Mouse (Mus musculus): ENCODE data around the gene Obscn. TPM values are rescaled to one million over a fixed set of nuclear protein-coding genes. Genes with fewer than 3 reads are reported as not detected.

The Obscn gene
- polyA plus RNA-seq, 2 experiments = 5.4 to 11.0 TPM

DNA sequence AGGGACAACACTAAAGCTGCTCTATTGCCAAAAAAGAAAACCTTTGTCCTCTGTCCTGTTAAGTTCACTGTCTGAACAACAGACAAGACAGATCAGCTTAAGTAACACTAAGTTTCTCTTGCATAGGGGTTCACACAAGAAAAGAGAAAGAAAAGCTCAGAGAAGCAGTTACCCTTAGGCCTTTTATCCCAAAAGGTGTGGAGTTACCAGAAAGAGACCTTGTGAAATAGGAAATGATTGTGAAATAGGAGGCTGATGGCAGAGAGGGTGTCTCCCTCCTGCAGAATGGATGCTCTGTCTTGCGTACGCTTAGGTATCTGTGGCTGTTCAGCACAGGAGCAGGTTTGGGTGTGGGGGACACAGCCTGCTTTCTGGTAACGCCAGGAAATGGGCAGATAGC, 157.0 kb downstream of the Obscn start:
- TF ChIP-seq POLR2A (IDR thresholded peaks at IDR 0.05; ENCODE audit: borderline replicate concordance, extremely low read depth, insufficient read depth, insufficient read length) = no peak
- DNase-seq (ENCODE audit: low spot score) = no peak
- H3K27me3 ChIP-seq (ENCODE audit: control insufficient read depth, insufficient read depth, low read length) = no peaks in the 10 kb centered on the region
- H3K27ac ChIP-seq (replicated peaks; ENCODE audit: low read depth, low read length) = no peak overlapping the region
- H3K9me3 ChIP-seq (ENCODE audit: control insufficient read depth, low read length) = no peaks in the 10 kb centered on the region
- 72% methylated on average over 3 of the region's 3 CpGs for WGBS
- ATAC-seq (ENCODE audit: low FRiP score, low read depth) = no peak
- H3K9ac ChIP-seq (ENCODE audit: low read depth, low read length, severe bottlenecking) = peak overlapping the region; percentile 89
- H3K4me1 ChIP-seq (ENCODE audit: control insufficient read depth, insufficient read depth, low read length) = peaks cover 15% of the 10 kb centered on the region
- peaks cover 28% of the 10 kb centered on the region for H3K36me3 ChIP-seq (ENCODE audit: control insufficient read depth, insufficient read depth, low read length)
- H3K4me2 ChIP-seq (replicated peaks; ENCODE audit: low read depth, low read length, severe bottlenecking) = peak overlapping the region; percentile 95
- peak overlapping the region; percentile 99 for H3K4me3 ChIP-seq (replicated peaks; ENCODE audit: low read length)

DNA sequence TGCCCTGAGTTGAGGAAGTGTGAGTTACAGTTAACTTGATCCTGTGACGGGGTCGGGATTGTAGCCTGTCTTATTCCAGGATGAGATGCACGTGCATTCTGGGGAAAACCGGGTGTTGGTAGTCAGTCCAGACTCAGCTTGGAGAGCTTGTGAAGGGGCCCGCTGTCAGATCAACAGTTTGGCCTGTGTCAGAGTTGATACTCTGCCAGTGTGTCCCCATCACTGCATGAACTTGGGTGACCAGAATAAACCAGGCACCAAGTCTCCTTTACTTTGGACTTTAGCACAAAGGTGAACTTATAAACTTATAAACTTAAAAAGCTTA, 157.5 kb downstream of the Obscn start:
- 5% methylated on average over 5 of the region's 5 CpGs for WGBS
- H3K27ac ChIP-seq (replicated peaks; ENCODE audit: low read depth, low read length) = no peak overlapping the region

DNA sequence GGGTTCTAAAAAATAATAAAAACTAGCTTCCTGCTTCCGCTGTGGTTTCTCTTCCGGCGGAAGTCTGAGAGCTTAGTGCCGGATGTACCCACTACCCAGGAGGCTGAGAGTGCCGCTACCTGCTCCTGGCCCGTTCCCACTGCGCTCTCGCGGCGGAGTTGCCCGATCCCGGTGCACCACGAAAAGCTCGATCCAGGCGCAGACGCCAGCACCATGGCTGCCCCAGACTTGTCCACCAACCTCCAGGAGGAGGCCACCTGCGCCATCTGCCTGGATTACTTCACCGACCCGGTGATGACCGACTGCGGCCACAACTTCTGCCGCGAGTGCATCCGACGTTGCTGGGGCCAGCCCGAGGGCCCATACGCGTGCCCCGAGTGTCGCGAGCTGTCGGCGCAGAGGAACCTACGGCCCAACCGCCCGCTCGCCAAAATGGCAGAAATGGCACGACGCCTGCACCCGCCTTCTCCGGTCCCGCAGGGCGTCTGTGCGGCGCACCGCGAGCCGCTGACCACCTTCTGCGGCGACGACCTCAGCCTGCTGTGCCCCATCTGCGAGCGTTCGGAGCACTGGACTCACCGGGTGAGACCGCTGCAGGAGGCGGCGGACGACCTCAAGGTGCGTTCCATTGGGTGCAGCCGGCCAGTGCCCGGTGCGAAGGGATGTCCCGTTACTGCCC, 158.0 kb downstream of the Obscn start, which contains the start of gene Trim11:
Gene Trim11, plus strand, starts transcription at position 67 of the 679 bp plus-strand sequence.
- under 1% methylated on average over 49 of the region's 64 CpGs for WGBS
- no peaks in the 10 kb centered on the region for H3K9me3 ChIP-seq (ENCODE audit: control insufficient read depth, low read length)
- H3K27ac ChIP-seq (replicated peaks; ENCODE audit: low read depth, low read length) = peak within 1 kb of the TSS; percentile 77
- TF ChIP-seq POLR2A (IDR thresholded peaks at IDR 0.05; ENCODE audit: borderline replicate concordance, extremely low read depth, insufficient read depth, insufficient read length) = no peak
- peak within 1 kb of the TSS; percentile 99 for H3K4me3 ChIP-seq (replicated peaks; ENCODE audit: low read length)
- H3K4me2 ChIP-seq (replicated peaks; ENCODE audit: low read depth, low read length, severe bottlenecking) = peak within 1 kb of the TSS; percentile 95
- H3K9ac ChIP-seq (ENCODE audit: low read depth, low read length, severe bottlenecking) = peak within 1 kb of the TSS; percentile 89
- H3K4me1 ChIP-seq (ENCODE audit: control insufficient read depth, insufficient read depth, low read length) = peaks cover 15% of the 10 kb centered on the region
- ATAC-seq (ENCODE audit: low FRiP score, low read depth) (peak; percentile 67), DNase-seq (ENCODE audit: low spot score) (peak; percentile 76)
- H3K27me3 ChIP-seq (ENCODE audit: control insufficient read depth, insufficient read depth, low read length) = no peaks in the 10 kb centered on the region
- peaks cover 21% of the 10 kb centered on the region for H3K36me3 ChIP-seq (ENCODE audit: control insufficient read depth, insufficient read depth, low read length)

More for the DNA sequence above, 157.5 kb downstream of the Obscn start:
- Histone ChIP-seq H3K4me2 (replicated peaks; ENCODE audit: low read depth, low read length, severe bottlenecking) (peak overlapping the region; percentile 95), H3K4me1 (ENCODE audit: control insufficient read depth, insufficient read depth, low read length) (peaks cover 15% of the 10 kb centered on the region), H3K36me3 (ENCODE audit: control insufficient read depth, insufficient read depth, low read length) (peaks cover 23% of the 10 kb centered on the region), H3K9me3 (ENCODE audit: control insufficient read depth, low read length) (no peaks in the 10 kb centered on the region), H3K27me3 (ENCODE audit: control insufficient read depth, insufficient read depth, low read length) (no peaks in the 10 kb centered on the region), H3K4me3 (replicated peaks; ENCODE audit: low read length) (peak overlapping the region; percentile 99), H3K9ac (ENCODE audit: low read depth, low read length, severe bottlenecking) (peak overlapping the region; percentile 89)
- TF ChIP-seq POLR2A (IDR thresholded peaks at IDR 0.05; ENCODE audit: borderline replicate concordance, extremely low read depth, insufficient read depth, insufficient read length) = no peak
- ATAC-seq (ENCODE audit: low FRiP score, low read depth) (no peak), DNase-seq (ENCODE audit: low spot score) (no peak)

GRCm38 (mm10) chr11:58977607-58978026, 158.6 kb downstream of the Obscn start:
- Histone ChIP-seq H3K4me1 (ENCODE audit: control insufficient read depth, insufficient read depth, low read length) (peaks cover 15% of the 10 kb centered on the region), H3K4me3 (replicated peaks; ENCODE audit: low read length) (peak overlapping the region; percentile 99), H3K4me2 (replicated peaks; ENCODE audit: low read depth, low read length, severe bottlenecking) (peak overlapping the region; percentile 95), H3K9ac (ENCODE audit: low read depth, low read length, severe bottlenecking) (peak overlapping the region; percentile 89), H3K9me3 (ENCODE audit: control insufficient read depth, low read length) (no peaks in the 10 kb centered on the region), H3K27me3 (ENCODE audit: control insufficient read depth, insufficient read depth, low read length) (no peaks in the 10 kb centered on the region), H3K27ac (replicated peaks; ENCODE audit: low read depth, low read length) (peak overlapping the region; percentile 77), H3K36me3 (ENCODE audit: control insufficient read depth, insufficient read depth, low read length) (peaks cover 16% of the 10 kb centered on the region; the same call in 1 of the 2 replicates)
- no peak for TF ChIP-seq POLR2A (IDR thresholded peaks at IDR 0.05; ENCODE audit: borderline replicate concordance, extremely low read depth, insufficient read depth, insufficient read length)
- 1% methylated on average over 21 of the region's 21 CpGs for WGBS
- no peak for DNase-seq (ENCODE audit: low spot score)
- no peak for ATAC-seq (ENCODE audit: low FRiP score, low read depth)

GRCm38 (mm10) chr11:58977150-58977549, 159.1 kb downstream of the Obscn start:
- peak overlapping the region; percentile 95 for H3K4me2 ChIP-seq (replicated peaks; ENCODE audit: low read depth, low read length, severe bottlenecking)
- no peaks in the 10 kb centered on the region for H3K27me3 ChIP-seq (ENCODE audit: control insufficient read depth, insufficient read depth, low read length)
- DNase-seq (ENCODE audit: low spot score) (no peak), ATAC-seq (ENCODE audit: low FRiP score, low read depth) (no peak)
- peak overlapping the region; percentile 99 for H3K4me3 ChIP-seq (replicated peaks; ENCODE audit: low read length)
- no peaks in the 10 kb centered on the region for H3K9me3 ChIP-seq (ENCODE audit: control insufficient read depth, low read length)
- WGBS = under 1% methylated on average over 29 of the region's 29 CpGs
- peaks cover 15% of the 10 kb centered on the region for H3K4me1 ChIP-seq (ENCODE audit: control insufficient read depth, insufficient read depth, low read length)
- peak overlapping the region; percentile 89 for H3K9ac ChIP-seq (ENCODE audit: low read depth, low read length, severe bottlenecking)
- H3K27ac ChIP-seq (replicated peaks; ENCODE audit: low read depth, low read length) = peak overlapping the region; percentile 77
- TF ChIP-seq POLR2A (IDR thresholded peaks at IDR 0.05; ENCODE audit: borderline replicate concordance, extremely low read depth, insufficient read depth, insufficient read length) = no peak
- H3K36me3 ChIP-seq (ENCODE audit: control insufficient read depth, insufficient read depth, low read length) = peaks cover 12% of the 10 kb centered on the region; the same call in 1 of the 2 replicates

All from limb, embryonic 14.5 days (tissue).